ENCODE assay signal across 30 mouse cellular contexts in the genomic region with DNA sequence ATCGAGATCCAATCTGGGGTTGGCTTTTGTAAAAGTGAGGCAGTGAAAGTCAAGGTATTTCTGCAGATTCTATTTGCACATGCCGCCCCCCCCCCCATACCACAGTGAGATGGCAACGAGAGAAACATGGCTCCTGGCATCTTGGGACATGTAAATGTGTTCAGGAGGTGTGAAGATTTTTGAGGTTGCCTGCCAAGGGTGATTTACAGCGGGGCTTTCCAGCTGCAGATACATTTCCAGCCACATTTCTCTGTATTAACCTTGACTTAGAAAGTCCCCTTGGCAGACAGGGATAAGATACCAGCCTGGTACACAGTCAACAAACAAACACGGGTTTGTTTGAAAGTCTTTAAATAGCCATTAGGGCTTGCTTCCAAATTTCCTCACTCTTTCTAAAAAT.
DNase-seq lines count a peak whose midpoint lies in the region; ATAC-seq and TF ChIP-seq lines count a peak whose summit lies in the region.
"Had no signal": no experiment of that assay in that cellular context is flagged by ENCODE, and none has a peak within 500 bp of the region (broad histone marks: within the 10 kb centered on the region; RNA-seq: fewer than 3 reads in every experiment).

No protein-coding gene starts in this region.

- TF ChIP-seq POLR2A in heart, adult 2 months (IDR thresholded peaks at IDR 0.05; ENCODE audit: insufficient read depth, low read depth, low read length) = no peak

- H3K27ac ChIP-seq in heart, adult 2 months = peak overlapping the region; percentile 8; the same call in 1 of the 2 replicates
- H3K27ac ChIP-seq in heart, embryonic 10.5 days = no peak overlapping the region
- H3K27ac ChIP-seq in limb, embryonic 15.5 days = 0 out of 2 replicates have a peak overlapping the region, but pooled peaks have one; percentile 35
- H3K27ac ChIP-seq in limb, embryonic 10.5 days = no peak overlapping the region
- no peak overlapping the region for H3K27ac ChIP-seq in forebrain, embryonic 13.5 days
- H3K27ac ChIP-seq: hindbrain, embryonic 12.5 days; hindbrain, postnatal 0 days; intestine, embryonic 15.5 days; layer of hippocampus, adult 2 months; left cerebral cortex, adult 2 months; limb, embryonic 13.5 days; liver, embryonic 12.5 days; midbrain, embryonic 13.5 days; neural tube, embryonic 13.5 days had no signal

- no peak for TF ChIP-seq EP300 in heart, adult 2 months (IDR thresholded peaks at IDR 0.05; ENCODE audit: insufficient read depth, low read depth, low read length)

- DNase-seq in heart, adult 2 months = no peak
- DNase-seq in heart, embryonic 10.5 days (ENCODE audit: low spot score) = no peak
- no peak for DNase-seq in limb, embryonic 10.5 days (ENCODE audit: low spot score)
- DNase-seq in adipocyte (ENCODE audit: low spot score) = peak; percentile 20
- DNase-seq: adrenal gland, postnatal 10 days; cerebellum, adult 8-10 months; cerebellum, postnatal 25 days; kidney, adult 2 months; kidney, postnatal 36 days; liver, postnatal 0 days; lung, postnatal 4 days; right cerebral cortex, postnatal 14 days; thymus, adult 2 months; thymus, postnatal 36 days had no signal

- H3K9me3 ChIP-seq in heart, embryonic 10.5 days = no peaks in the 10 kb centered on the region
- no peaks in the 10 kb centered on the region for H3K9me3 ChIP-seq in limb, embryonic 15.5 days
- no peaks in the 10 kb centered on the region for H3K9me3 ChIP-seq in limb, embryonic 10.5 days (replicated peaks)
- H3K9me3 ChIP-seq in forebrain, embryonic 13.5 days (replicated peaks) = no peaks in the 10 kb centered on the region
- H3K9me3 ChIP-seq: heart, embryonic 15.5 days; hindbrain, embryonic 12.5 days; intestine, embryonic 15.5 days; limb, embryonic 13.5 days; midbrain, embryonic 13.5 days; neural tube, embryonic 13.5 days had no signal

- peaks cover 8% of the 10 kb centered on the region for H3K4me1 ChIP-seq in heart, adult 2 months (ENCODE audit: control insufficient read depth, insufficient read depth, low read length)
- H3K4me1 ChIP-seq in heart, embryonic 10.5 days = peaks cover 15% of the 10 kb centered on the region
- H3K4me1 ChIP-seq in limb, embryonic 15.5 days = peaks cover 14% of the 10 kb centered on the region
- no peaks in the 10 kb centered on the region; the same call in 1 of the 2 replicates for H3K4me1 ChIP-seq in limb, embryonic 10.5 days
- H3K4me1 ChIP-seq in forebrain, embryonic 13.5 days = no peaks in the 10 kb centered on the region
- H3K4me1 ChIP-seq: hindbrain, embryonic 12.5 days; megakaryocyte, embryonic 14.5 days; midbrain, embryonic 13.5 days; neural tube, embryonic 13.5 days had no signal

- H3K4me2 ChIP-seq in limb, embryonic 15.5 days = no peak overlapping the region
- no peak overlapping the region for H3K4me2 ChIP-seq in forebrain, embryonic 13.5 days
- H3K4me2 ChIP-seq: heart, embryonic 15.5 days; hindbrain, embryonic 12.5 days; intestine, embryonic 15.5 days; limb, embryonic 13.5 days; liver, embryonic 12.5 days; midbrain, embryonic 13.5 days; neural tube, embryonic 13.5 days had no signal

- peaks cover 4% of the 10 kb centered on the region; the same call in 1 of the 2 replicates for H3K36me3 ChIP-seq in heart, adult 2 months (ENCODE audit: control insufficient read depth, insufficient read depth, low read length)
- H3K36me3 ChIP-seq in heart, embryonic 10.5 days = peaks cover 47% of the 10 kb centered on the region
- peaks cover 39% of the 10 kb centered on the region for H3K36me3 ChIP-seq in limb, embryonic 15.5 days
- peaks cover 27% of the 10 kb centered on the region for H3K36me3 ChIP-seq in limb, embryonic 10.5 days
- no peaks in the 10 kb centered on the region for H3K36me3 ChIP-seq in forebrain, embryonic 13.5 days (ENCODE audit: poor library complexity, severe bottlenecking)
- H3K36me3 ChIP-seq: hindbrain, embryonic 12.5 days; liver, embryonic 12.5 days; midbrain, embryonic 13.5 days; neural tube, embryonic 13.5 days had no signal

- no peak for ATAC-seq in limb, embryonic 15.5 days (ENCODE audit: insufficient number of reproducible peaks, low FRiP score, low TSS enrichment, low read depth)
- no peak for ATAC-seq in granulocyte monocyte progenitor cell, adult 5-6 weeks (replicated peaks; ENCODE audit: poor library complexity, severe bottlenecking)
- no peak for ATAC-seq in forebrain, embryonic 13.5 days
- ATAC-seq: forebrain, embryonic 14.5 days; hindbrain, postnatal 0 days; intestine, embryonic 15.5 days; liver, embryonic 12.5 days; liver, postnatal 0 days; lung, postnatal 0 days; midbrain, embryonic 13.5 days had no signal

- intact Hi-C loops in heart, adult 2 months (cut with DNase I) = no loop called here

- 55% methylated on average over 5 of the region's 5 CpGs for WGBS in heart, adult 2 months
- 76% methylated on average over 5 of the region's 5 CpGs for WGBS in heart, embryonic 10.5 days
- WGBS in limb, embryonic 15.5 days = 60% methylated on average over 5 of the region's 5 CpGs
- 91% methylated on average over 5 of the region's 5 CpGs for WGBS in limb, embryonic 10.5 days
- WGBS in forebrain, embryonic 13.5 days = 85% methylated on average over 5 of the region's 5 CpGs

- H3K9ac ChIP-seq in heart, adult 2 months (ENCODE audit: low read depth, low read length) = no peak overlapping the region
- no peak overlapping the region for H3K9ac ChIP-seq in limb, embryonic 15.5 days
- no peak overlapping the region for H3K9ac ChIP-seq in forebrain, embryonic 13.5 days
- H3K9ac ChIP-seq: heart, embryonic 15.5 days; hindbrain, embryonic 12.5 days; intestine, embryonic 15.5 days; limb, embryonic 13.5 days; liver, embryonic 12.5 days; liver, postnatal 0 days; midbrain, embryonic 13.5 days; neural tube, embryonic 13.5 days had no signal

- no peaks in the 10 kb centered on the region for H3K27me3 ChIP-seq in heart, adult 2 months (ENCODE audit: control insufficient read depth, insufficient read depth, low read length)
- H3K27me3 ChIP-seq in heart, embryonic 10.5 days (ENCODE audit: insufficient read depth, poor library complexity, severe bottlenecking) = no peaks in the 10 kb centered on the region
- no peaks in the 10 kb centered on the region for H3K27me3 ChIP-seq in limb, embryonic 15.5 days
- H3K27me3 ChIP-seq in limb, embryonic 10.5 days (ENCODE audit: low read depth, poor library complexity, severe bottlenecking) = no peaks in the 10 kb centered on the region
- H3K27me3 ChIP-seq in forebrain, embryonic 13.5 days = no peaks in the 10 kb centered on the region
- H3K27me3 ChIP-seq: heart, embryonic 15.5 days; hindbrain, embryonic 12.5 days; intestine, embryonic 15.5 days; limb, embryonic 13.5 days; midbrain, embryonic 13.5 days; neural tube, embryonic 13.5 days had no signal

- H3K79me2 ChIP-seq in heart, adult 2 months (replicated peaks; ENCODE audit: control insufficient read depth, insufficient read depth, low read length) = 0 out of 2 replicates have a peak, but pooled peaks cover 1% of the 10 kb centered on the region

- H3K4me3 ChIP-seq in heart, adult 2 months = no peak overlapping the region
- no peak overlapping the region for H3K4me3 ChIP-seq in heart, embryonic 10.5 days
- no peak overlapping the region for H3K4me3 ChIP-seq in limb, embryonic 15.5 days
- H3K4me3 ChIP-seq in limb, embryonic 10.5 days = no peak overlapping the region
- no peak overlapping the region for H3K4me3 ChIP-seq in forebrain, embryonic 13.5 days
- H3K4me3 ChIP-seq: heart, embryonic 15.5 days; hindbrain, embryonic 12.5 days; intestine, embryonic 15.5 days; layer of hippocampus, adult 2 months; left cerebral cortex, adult 2 months; limb, embryonic 13.5 days; liver, embryonic 12.5 days; megakaryocyte, embryonic 14.5 days; midbrain, embryonic 13.5 days; neural tube, embryonic 13.5 days had no signal

- no peak for TF ChIP-seq CTCF in heart, adult 2 months (IDR thresholded peaks at IDR 0.05)

Comparison
In these comparisons a context has a peak if more than half of its experiments do, and no peak if none do; other contexts are left out.
1. H3K27ac ChIP-seq: peak in heart, adult 2 months (single experiment) and limb, embryonic 15.5 days (single experiment); none in heart, embryonic 10.5 days (single experiment), limb, embryonic 10.5 days (single experiment) and forebrain, embryonic 13.5 days (single experiment).